Mouse (Mus musculus) G1E (cell line): ENCODE data around the gene Skap1.

ENCODE experiments used
- CTCF ChIP-seq: IDR thresholded peaks from 2 replicates; pipeline ENCODE4 v1.5.1; 2012; ENCODE audit warnings: low read depth, low read length, inconsistent platforms, mixed read lengths
- GATA1 ChIP-seq: IDR thresholded peaks from 2 replicates; pipeline ENCODE4 v1.6.1; 2012; ENCODE audit warnings: borderline replicate concordance, low read length, inconsistent platforms, mixed read lengths
- GATA2 ChIP-seq: IDR thresholded peaks from 2 replicates; pipeline ENCODE4 v1.6.1; 2012; ENCODE audit warnings: low read depth, low read length, inconsistent platforms, borderline replicate concordance
- POLR2AphosphoS5 ChIP-seq: IDR thresholded peaks from 2 replicates; pipeline ENCODE4 v1.6.1; 2012; ENCODE audit warnings: low read depth, low read length, inconsistent platforms; ENCODE audit not compliant: insufficient replicate concordance

DNA sequence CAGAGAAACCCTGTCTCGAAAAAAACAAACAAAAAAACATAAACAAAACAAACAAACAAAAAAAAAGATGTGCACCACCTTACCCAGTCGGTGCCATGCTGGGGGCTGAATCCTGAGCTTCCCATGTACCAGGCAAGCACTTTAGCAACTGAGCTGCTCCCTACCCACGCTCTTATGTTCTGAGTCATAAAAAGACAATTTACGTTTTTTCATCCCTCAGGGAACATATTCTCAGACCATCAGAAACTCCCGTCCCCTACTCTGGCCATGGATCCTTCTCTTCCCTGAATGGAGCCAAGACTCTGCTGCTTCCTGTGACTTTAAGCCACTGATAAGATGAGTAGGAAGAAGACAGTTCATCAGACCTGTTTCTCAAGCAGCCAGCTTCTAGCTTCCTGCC is 294.0 kb downstream of the Skap1 start:
- TF ChIP-seq CTCF (no peak), GATA2 (no peak), POLR2AphosphoS5 (no peak), GATA1 (no peak)
